Mouse (Mus musculus): ENCODE measurements around the gene Mcoln2.
A peak's percentile ranks its signal among the peaks of the same experiment; 100 is the strongest.

DNA sequence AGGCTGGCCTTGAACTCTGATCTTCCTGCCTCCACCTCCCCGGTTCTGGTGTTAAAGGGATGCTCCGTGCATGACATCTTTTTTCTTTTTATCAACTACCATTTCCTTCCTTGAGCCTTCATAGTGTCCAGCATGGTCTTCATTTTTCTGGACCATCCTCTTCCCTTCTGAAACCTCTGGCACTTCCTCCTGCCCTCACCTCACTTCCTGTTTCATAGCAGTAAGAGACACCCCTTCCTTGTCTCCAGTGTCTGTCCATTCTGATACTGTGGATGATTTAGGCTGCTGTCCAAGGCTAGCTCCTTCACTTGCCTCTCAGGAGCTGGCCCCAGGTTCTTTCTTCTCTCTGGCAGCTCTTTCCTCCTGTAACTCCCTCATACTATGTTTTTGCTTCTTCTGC lies 14.2 kb upstream of the Mcoln2 start:
- no peak for TF ChIP-seq RAD21 (IDR thresholded peaks at IDR 0.05; ENCODE audit: low read depth, low read length)
- TF ChIP-seq CHD2 (IDR thresholded peaks at IDR 0.05; ENCODE audit: low read length), result no peak
- no peak for TF ChIP-seq POLR2A (IDR thresholded peaks at IDR 0.05; ENCODE audit: low read depth, low read length)
- TF ChIP-seq ETS1 (conservative IDR thresholded peaks at IDR 0.05; ENCODE audit: low read depth, low read length), result no peak
- no peak for TF ChIP-seq CTCF (conservative IDR thresholded peaks at IDR 0.05 in 1 of 2, IDR thresholded peaks at IDR 0.05 in 1 of 2; ENCODE audit: low read depth in 2 of 2, low read length in 2 of 2)
- TF ChIP-seq MXI1 (IDR thresholded peaks at IDR 0.05; ENCODE audit: low read depth, low read length), result no peak
- peak; percentile 39; the same call in 1 of the 2 replicates for TF ChIP-seq IRF4 (IDR thresholded peaks at IDR 0.05; ENCODE audit: low read depth, low read length)
- no peak for TF ChIP-seq USF1 (IDR thresholded peaks at IDR 0.05; ENCODE audit: low read depth, low read length)
- TF ChIP-seq RCOR1 (conservative IDR thresholded peaks at IDR 0.05; ENCODE audit: low read depth, low read length), result no peak
